In genomic region chr15:94246669-94247068, GRCm38 (mm10) we compare ENCODE assay signal across 19 mouse cellular contexts.
DNase-seq lines count a peak whose midpoint lies in the region; ATAC-seq lines count a peak whose summit lies in the region.
"Had no signal": no experiment of that assay in that cellular context is flagged by ENCODE, and none has a peak within 500 bp of the region (broad histone marks: within the 10 kb centered on the region; RNA-seq: fewer than 3 reads in every experiment).

No protein-coding gene starts in this region.

- no peak overlapping the region for H3K4me3 ChIP-seq in heart, embryonic 15.5 days
- no peak overlapping the region for H3K4me3 ChIP-seq in heart, embryonic 12.5 days
- H3K4me3 ChIP-seq in kidney, embryonic 14.5 days (ENCODE audit: low read length), result no peak overlapping the region
- H3K4me3 ChIP-seq in lung, embryonic 16.5 days (ENCODE audit: low read length), result no peak overlapping the region
- H3K4me3 ChIP-seq: embryonic facial prominence, embryonic 15.5 days; forebrain, embryonic 10.5 days; hindbrain, embryonic 15.5 days; liver, embryonic 12.5 days; neural tube, embryonic 15.5 days had no signal

- 68% methylated on average over 5 of the region's 5 CpGs for WGBS in heart, embryonic 15.5 days
- 72% methylated on average over 5 of the region's 5 CpGs for WGBS in heart, embryonic 12.5 days
- 49% methylated on average over 5 of the region's 5 CpGs for WGBS in kidney, embryonic 14.5 days
- 52% methylated on average over 5 of the region's 5 CpGs for WGBS in lung, embryonic 16.5 days

- no peaks in the 10 kb centered on the region for H3K27me3 ChIP-seq in heart, embryonic 15.5 days
- H3K27me3 ChIP-seq in heart, embryonic 12.5 days (replicated peaks), result no peaks in the 10 kb centered on the region
- H3K27me3 ChIP-seq in kidney, embryonic 14.5 days (ENCODE audit: control insufficient read depth, insufficient read depth, low read length), result no peaks in the 10 kb centered on the region
- no peaks in the 10 kb centered on the region for H3K27me3 ChIP-seq in lung, embryonic 16.5 days (ENCODE audit: control insufficient read depth, insufficient read depth, low read depth, low read length)
- H3K27me3 ChIP-seq: embryonic facial prominence, embryonic 15.5 days; hindbrain, embryonic 15.5 days; liver, embryonic 12.5 days; neural tube, embryonic 15.5 days had no signal

- DNase-seq in kidney, adult 11 months, result no peak
- no peak for DNase-seq in lung, postnatal 14 days
- no peak for DNase-seq in left cerebral cortex, postnatal 25 days (ENCODE audit: low spot score in 2 of 2)
- DNase-seq: adrenal gland, postnatal 36 days; cerebellum, adult 11-12 months; cerebellum, postnatal 14 days; forebrain, postnatal 0 days; gastrocnemius, postnatal 36 days; heart, postnatal 36 days had no signal

- intact Hi-C loops in left cerebral cortex, postnatal 25 days (cut with DNase I), result no loop called here

- peaks cover 26% of the 10 kb centered on the region for H3K4me1 ChIP-seq in heart, embryonic 15.5 days (replicated peaks)
- H3K4me1 ChIP-seq in heart, embryonic 12.5 days (replicated peaks), result peaks cover 31% of the 10 kb centered on the region
- peaks cover 7% of the 10 kb centered on the region; the same call in 1 of the 2 replicates for H3K4me1 ChIP-seq in kidney, embryonic 14.5 days (ENCODE audit: control insufficient read depth, insufficient read depth, low read length)
- peaks cover 25% of the 10 kb centered on the region; the same call in 1 of the 2 replicates for H3K4me1 ChIP-seq in lung, embryonic 16.5 days (replicated peaks; ENCODE audit: control insufficient read depth, insufficient read depth, low read length)
- H3K4me1 ChIP-seq: embryonic facial prominence, embryonic 15.5 days; hindbrain, embryonic 15.5 days; liver, embryonic 12.5 days had no signal

- no peaks in the 10 kb centered on the region for H3K36me3 ChIP-seq in heart, embryonic 15.5 days
- H3K36me3 ChIP-seq in heart, embryonic 12.5 days, result no peaks in the 10 kb centered on the region
- no peaks in the 10 kb centered on the region for H3K36me3 ChIP-seq in kidney, embryonic 14.5 days (ENCODE audit: control insufficient read depth, insufficient read depth, low read length)
- H3K36me3 ChIP-seq in lung, embryonic 16.5 days (ENCODE audit: control insufficient read depth, insufficient read depth, low read length), result no peaks in the 10 kb centered on the region
- H3K36me3 ChIP-seq: embryonic facial prominence, embryonic 15.5 days; forebrain, embryonic 10.5 days; hindbrain, embryonic 15.5 days; liver, embryonic 12.5 days; neural tube, embryonic 15.5 days had no signal

- H3K27ac ChIP-seq in heart, embryonic 15.5 days, result peak overlapping the region; percentile 21; the same call in 1 of the 2 replicates
- no peak overlapping the region for H3K27ac ChIP-seq in heart, embryonic 12.5 days (ENCODE audit: poor library complexity, severe bottlenecking)
- peak overlapping the region; percentile 13; the same call in 1 of the 2 replicates for H3K27ac ChIP-seq in kidney, embryonic 14.5 days (ENCODE audit: low read depth, low read length)
- peak overlapping the region; percentile 25; the same call in 1 of the 2 replicates for H3K27ac ChIP-seq in lung, embryonic 16.5 days (ENCODE audit: low read length)
- H3K27ac ChIP-seq: embryonic facial prominence, embryonic 15.5 days; forebrain, embryonic 10.5 days; hindbrain, embryonic 15.5 days; liver, embryonic 12.5 days had no signal

- no peaks in the 10 kb centered on the region for H3K9me3 ChIP-seq in heart, embryonic 15.5 days (replicated peaks)
- no peaks in the 10 kb centered on the region for H3K9me3 ChIP-seq in heart, embryonic 12.5 days (replicated peaks)
- no peaks in the 10 kb centered on the region for H3K9me3 ChIP-seq in kidney, embryonic 14.5 days (ENCODE audit: control insufficient read depth, low read length)
- H3K9me3 ChIP-seq in lung, embryonic 16.5 days (ENCODE audit: control insufficient read depth, low read length), result no peaks in the 10 kb centered on the region
- H3K9me3 ChIP-seq: embryonic facial prominence, embryonic 15.5 days; forebrain, embryonic 10.5 days; hindbrain, embryonic 15.5 days; liver, embryonic 12.5 days; neural tube, embryonic 15.5 days had no signal

- no peak for ATAC-seq in heart, embryonic 15.5 days (replicated peaks; ENCODE audit: insufficient number of reproducible peaks, insufficient read depth, low FRiP score, low read depth)
- ATAC-seq in heart, embryonic 12.5 days (ENCODE audit: insufficient number of reproducible peaks, low FRiP score), result no peak
- no peak for ATAC-seq in kidney, embryonic 14.5 days (ENCODE audit: low FRiP score, low TSS enrichment)
- ATAC-seq in lung, embryonic 16.5 days (ENCODE audit: low read depth), result no peak
- ATAC-seq: forebrain, postnatal 0 days; liver, embryonic 12.5 days; midbrain, embryonic 16.5 days had no signal

- no peak overlapping the region for H3K4me2 ChIP-seq in heart, embryonic 15.5 days
- H3K4me2 ChIP-seq in heart, embryonic 12.5 days, result no peak overlapping the region
- no peak overlapping the region for H3K4me2 ChIP-seq in kidney, embryonic 14.5 days (replicated peaks; ENCODE audit: low read depth, low read length)
- no peak overlapping the region for H3K4me2 ChIP-seq in lung, embryonic 16.5 days (ENCODE audit: low read depth, low read length)
- H3K4me2 ChIP-seq: embryonic facial prominence, embryonic 15.5 days; hindbrain, embryonic 15.5 days; liver, embryonic 12.5 days; neural tube, embryonic 15.5 days had no signal

- H3K9ac ChIP-seq in heart, embryonic 15.5 days, result no peak overlapping the region
- no peak overlapping the region for H3K9ac ChIP-seq in heart, embryonic 12.5 days
- no peak overlapping the region for H3K9ac ChIP-seq in kidney, embryonic 14.5 days (ENCODE audit: low read depth, low read length)
- H3K9ac ChIP-seq in lung, embryonic 16.5 days (ENCODE audit: low read length), result no peak overlapping the region
- H3K9ac ChIP-seq: embryonic facial prominence, embryonic 15.5 days; forebrain, postnatal 0 days; hindbrain, embryonic 15.5 days; liver, embryonic 12.5 days; neural tube, embryonic 15.5 days had no signal
